Mouse (Mus musculus): ENCODE results near the gene Cby1. TPM values are rescaled to one million over a fixed set of nuclear protein-coding genes. Genes with fewer than 3 reads are reported as not detected.

The Cby1 gene
- polyA plus RNA-seq, 1 experiment = 32.3 TPM

DNA sequence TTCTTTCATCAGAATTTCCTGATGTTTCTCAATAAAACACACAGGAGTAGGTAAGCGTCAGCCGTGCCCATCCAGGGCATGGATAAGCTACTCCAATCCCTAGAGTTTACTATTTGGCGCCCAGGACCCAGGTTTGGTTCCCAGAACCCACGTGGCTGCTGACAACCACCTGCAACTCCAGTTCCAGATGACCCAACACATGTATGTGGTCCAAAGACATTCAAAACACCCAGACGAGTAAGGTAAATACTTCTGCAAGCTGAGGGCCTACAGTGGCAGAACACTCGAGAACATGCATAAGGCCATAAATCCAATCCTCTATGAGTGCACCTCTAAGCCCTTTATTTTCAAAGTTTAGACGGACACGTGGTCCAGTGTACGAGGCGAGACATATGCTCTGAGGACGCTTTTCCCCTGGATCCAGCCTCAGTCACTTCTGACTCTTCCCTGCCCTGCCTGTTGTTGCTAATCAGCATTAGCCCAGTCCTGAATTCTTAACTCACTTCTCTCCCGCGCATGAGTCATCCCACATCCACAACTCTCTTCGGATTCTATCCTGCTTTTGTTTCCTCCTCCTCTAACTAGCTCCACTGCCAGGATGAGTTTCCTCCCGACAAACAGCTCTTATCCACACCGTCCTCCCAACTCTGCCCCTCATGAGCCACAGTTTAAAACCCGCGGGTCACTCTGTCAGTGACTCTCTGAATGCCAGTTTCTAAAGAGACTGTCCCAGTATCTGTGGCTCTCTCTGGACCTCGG lies 24.9 kb downstream of the Cby1 start:
- Histone ChIP-seq H3K27me3 (ENCODE audit: control insufficient read depth, insufficient read depth, low read length) (no peaks in the 10 kb centered on the region), H3K27ac (ENCODE audit: insufficient read depth, low read length) (no peak overlapping the region), H3K4me3 (replicated peaks; ENCODE audit: insufficient read depth, low read depth, low read length) (peak overlapping the region; percentile 43), H3K4me1 (ENCODE audit: control insufficient read depth, insufficient read depth, low read length) (peaks cover 16% of the 10 kb centered on the region)
- WGBS = 23% methylated on average over 19 of the region's 19 CpGs
- no peak for TF ChIP-seq CTCF (IDR thresholded peaks at IDR 0.05; ENCODE audit: borderline replicate concordance, insufficient read depth, low read depth, low read length)
- no peak for TF ChIP-seq POLR2A (IDR thresholded peaks at IDR 0.05; ENCODE audit: borderline replicate concordance, insufficient read depth, low read length)
- DNase-seq = peak in 1 of 2 experiments; percentile 28

DNA sequence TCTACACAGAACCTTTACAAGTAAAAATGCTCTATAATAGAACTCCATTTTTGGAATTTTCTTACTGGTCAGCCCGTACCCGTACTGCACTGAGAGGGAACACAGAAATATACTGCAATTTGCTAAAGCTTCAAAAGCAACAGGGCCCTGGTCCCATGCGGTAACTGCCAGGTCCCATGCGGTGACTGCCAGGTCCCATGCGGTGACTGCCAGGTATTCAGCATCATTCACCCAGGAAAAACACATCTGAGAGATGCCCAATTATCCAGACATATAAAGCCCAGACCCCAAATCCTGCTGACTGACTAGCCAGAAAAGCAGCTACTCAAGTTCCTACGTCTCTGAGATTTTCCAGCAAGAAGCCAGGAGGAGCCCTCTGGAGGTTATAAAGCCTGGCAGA lies 25.6 kb downstream of the Cby1 start:
- Histone ChIP-seq H3K27ac (ENCODE audit: insufficient read depth, low read length) (no peak overlapping the region), H3K4me3 (replicated peaks; ENCODE audit: insufficient read depth, low read depth, low read length) (peak overlapping the region; percentile 67), H3K27me3 (ENCODE audit: control insufficient read depth, insufficient read depth, low read length) (no peaks in the 10 kb centered on the region), H3K4me1 (ENCODE audit: control insufficient read depth, insufficient read depth, low read length) (peaks cover 16% of the 10 kb centered on the region)
- DNase-seq = peak; percentile 57 to 61
- TF ChIP-seq POLR2A (IDR thresholded peaks at IDR 0.05; ENCODE audit: borderline replicate concordance, insufficient read depth, low read length) = no peak
- no peak for TF ChIP-seq CTCF (IDR thresholded peaks at IDR 0.05; ENCODE audit: borderline replicate concordance, insufficient read depth, low read depth, low read length)
- 9% methylated on average over 6 of the region's 6 CpGs for WGBS

DNA sequence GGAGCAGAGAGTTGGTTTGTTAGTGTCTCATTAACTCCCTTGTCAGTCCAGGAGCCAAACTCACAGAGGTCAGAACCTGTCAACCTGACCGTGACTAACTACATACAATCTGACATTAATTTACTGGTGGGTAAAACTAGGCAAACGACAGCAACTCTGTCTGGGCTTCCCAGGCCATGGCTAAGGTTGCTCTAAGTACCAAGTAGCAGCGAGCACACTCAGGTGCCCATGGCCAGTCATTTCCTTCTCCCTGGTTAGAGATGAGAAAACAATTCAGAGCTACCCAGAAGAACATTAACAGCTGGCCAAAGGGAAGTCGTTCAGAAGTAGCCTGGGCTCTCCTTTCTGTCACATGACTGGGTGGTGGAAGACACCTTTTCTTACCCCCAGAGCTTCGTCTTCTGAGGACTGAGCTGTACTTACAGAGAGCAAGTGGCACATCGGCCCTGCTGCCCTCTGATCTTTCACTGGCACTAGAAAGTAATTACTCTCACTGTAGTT lies 26.2 kb downstream of the Cby1 start:
- H3K4me1 ChIP-seq (ENCODE audit: control insufficient read depth, insufficient read depth, low read length) = peaks cover 14% of the 10 kb centered on the region
- TF ChIP-seq POLR2A (IDR thresholded peaks at IDR 0.05; ENCODE audit: borderline replicate concordance, insufficient read depth, low read length) (no peak), CTCF (IDR thresholded peaks at IDR 0.05; ENCODE audit: borderline replicate concordance, insufficient read depth, low read depth, low read length) (no peak)
- no peak for DNase-seq
- no peaks in the 10 kb centered on the region for H3K27me3 ChIP-seq (ENCODE audit: control insufficient read depth, insufficient read depth, low read length)
- WGBS = 10% methylated on average over 6 of the region's 6 CpGs
- no peak overlapping the region for H3K27ac ChIP-seq (ENCODE audit: insufficient read depth, low read length)
- H3K4me3 ChIP-seq (replicated peaks; ENCODE audit: insufficient read depth, low read depth, low read length) = peak overlapping the region; percentile 67

DNA sequence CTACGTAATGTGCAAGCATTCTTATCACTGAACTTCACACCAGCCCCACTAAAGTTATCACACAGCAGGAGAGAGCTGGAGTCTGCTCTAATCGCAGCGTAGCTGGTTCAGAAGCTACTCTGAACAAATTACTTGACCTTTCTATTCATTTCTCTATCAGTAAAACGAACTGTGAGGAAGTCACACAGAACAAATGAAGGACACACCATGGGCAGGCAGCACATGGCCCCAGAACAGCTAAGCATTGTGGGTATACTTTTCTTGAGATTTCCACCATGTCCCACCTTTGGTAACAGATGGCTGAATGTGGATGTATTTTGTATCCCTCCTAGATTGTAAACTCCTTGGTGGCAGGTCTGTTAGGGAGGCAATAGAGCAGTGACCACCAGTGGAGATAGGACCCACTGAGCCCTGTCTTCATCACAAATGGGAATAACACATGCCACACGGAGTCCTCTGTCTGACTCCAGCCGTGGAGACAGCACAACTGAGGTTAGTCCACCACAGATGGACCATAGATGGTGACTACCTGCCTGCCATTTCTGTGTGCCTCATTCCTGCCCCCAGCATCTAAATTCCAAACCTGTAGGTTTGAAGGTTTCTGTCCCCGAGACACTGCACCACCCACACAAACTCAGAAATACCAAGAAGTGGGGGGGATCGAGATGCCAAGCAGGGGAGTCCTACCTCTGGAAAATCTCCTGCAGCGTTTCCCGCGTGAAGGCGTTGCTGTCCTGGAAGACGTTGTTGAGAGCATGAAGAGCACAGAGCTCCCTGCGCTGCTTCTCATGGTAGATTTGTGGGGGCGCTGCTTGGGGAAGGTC lies 27.3 kb downstream of the Cby1 start:
- Histone ChIP-seq H3K27me3 (ENCODE audit: control insufficient read depth, insufficient read depth, low read length) (no peaks in the 10 kb centered on the region), H3K4me3 (replicated peaks; ENCODE audit: insufficient read depth, low read depth, low read length) (peak overlapping the region; percentile 67), H3K4me1 (ENCODE audit: control insufficient read depth, insufficient read depth, low read length) (peaks cover 10% of the 10 kb centered on the region), H3K27ac (ENCODE audit: insufficient read depth, low read length) (0 out of 2 replicates have a peak overlapping the region, but pooled peaks have one; percentile 4)
- 4% methylated on average over 15 of the region's 15 CpGs for WGBS
- no peak for TF ChIP-seq CTCF (IDR thresholded peaks at IDR 0.05; ENCODE audit: borderline replicate concordance, insufficient read depth, low read depth, low read length)
- no peak for TF ChIP-seq POLR2A (IDR thresholded peaks at IDR 0.05; ENCODE audit: borderline replicate concordance, insufficient read depth, low read length)
- DNase-seq = peak in 1 of 2 experiments; percentile 32

DNA sequence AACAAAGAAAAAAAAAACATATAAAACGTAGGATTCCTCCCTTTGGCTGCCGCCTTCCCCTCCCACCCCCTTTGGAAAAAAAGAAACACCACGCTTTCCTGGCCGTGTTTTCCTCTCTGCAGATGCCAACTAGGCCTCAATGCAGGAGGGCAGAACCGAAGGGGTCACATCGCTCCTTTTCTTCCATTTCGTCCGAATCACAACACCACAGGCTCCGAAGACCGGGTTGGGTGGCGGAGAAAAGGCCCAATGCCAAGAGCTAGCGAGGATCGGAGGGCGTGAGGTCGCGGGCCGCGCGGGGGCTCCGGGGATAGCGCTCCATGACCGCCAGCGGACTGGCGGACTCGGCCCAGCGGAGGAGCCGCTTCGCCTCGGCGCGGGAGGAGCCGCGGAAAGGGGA lies 28.2 kb downstream of the Cby1 start:
- 0% methylated on average over 32 of the region's 33 CpGs for WGBS
- peaks cover 6% of the 10 kb centered on the region; the same call in 1 of the 2 replicates for H3K4me1 ChIP-seq (ENCODE audit: control insufficient read depth, insufficient read depth, low read length)

DNA sequence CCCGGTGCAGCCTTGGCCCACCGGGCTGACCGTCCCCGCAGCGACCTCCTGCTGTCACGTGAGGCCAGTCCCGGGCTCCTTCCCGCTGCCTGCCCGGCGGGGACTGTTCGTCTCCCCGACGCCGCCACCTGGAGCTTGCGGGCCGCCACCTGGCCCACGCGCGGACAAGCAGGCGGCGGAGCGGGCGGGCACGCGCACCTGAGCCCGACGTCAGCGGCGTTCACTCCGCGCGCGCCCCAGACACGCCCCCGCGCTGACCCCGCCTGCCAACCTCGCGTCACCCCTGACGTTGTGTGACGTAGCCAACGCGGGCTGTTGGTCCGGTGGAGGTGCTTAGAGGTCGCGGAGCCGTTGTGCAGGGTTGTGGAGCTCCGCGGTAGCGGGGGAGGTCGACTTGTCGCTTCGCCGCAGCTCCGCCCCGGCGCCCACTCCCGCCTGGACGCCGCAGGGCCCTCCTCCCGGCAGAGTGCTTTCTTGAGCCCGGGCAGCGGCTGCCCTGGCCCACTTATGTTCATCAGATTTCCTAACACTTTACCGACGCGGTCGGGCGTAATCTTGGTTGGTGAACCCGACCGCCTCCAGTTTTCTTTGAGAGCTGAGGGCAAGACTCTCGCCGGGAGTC lies 28.8 kb downstream of the Cby1 start, which contains the start of gene Josd1:
Josd1 (minus strand) TSS at position 274 of the 622 bp plus-strand sequence.
- Histone ChIP-seq H3K27me3 (ENCODE audit: control insufficient read depth, insufficient read depth, low read length) (no peaks in the 10 kb centered on the region), H3K4me1 (ENCODE audit: control insufficient read depth, insufficient read depth, low read length) (peaks cover 6% of the 10 kb centered on the region; the same call in 1 of the 2 replicates)
- WGBS = under 1% methylated on average over 59 of the region's 72 CpGs

More for the DNA sequence above, 28.2 kb downstream of the Cby1 start:
- Histone ChIP-seq H3K27me3 (ENCODE audit: control insufficient read depth, insufficient read depth, low read length) (no peaks in the 10 kb centered on the region), H3K4me3 (replicated peaks; ENCODE audit: insufficient read depth, low read depth, low read length) (peak overlapping the region; percentile 87), H3K27ac (ENCODE audit: insufficient read depth, low read length) (peak overlapping the region; percentile 89)
- TF ChIP-seq CTCF (IDR thresholded peaks at IDR 0.05; ENCODE audit: borderline replicate concordance, insufficient read depth, low read depth, low read length) = no peak
- DNase-seq = no peak

DNA sequence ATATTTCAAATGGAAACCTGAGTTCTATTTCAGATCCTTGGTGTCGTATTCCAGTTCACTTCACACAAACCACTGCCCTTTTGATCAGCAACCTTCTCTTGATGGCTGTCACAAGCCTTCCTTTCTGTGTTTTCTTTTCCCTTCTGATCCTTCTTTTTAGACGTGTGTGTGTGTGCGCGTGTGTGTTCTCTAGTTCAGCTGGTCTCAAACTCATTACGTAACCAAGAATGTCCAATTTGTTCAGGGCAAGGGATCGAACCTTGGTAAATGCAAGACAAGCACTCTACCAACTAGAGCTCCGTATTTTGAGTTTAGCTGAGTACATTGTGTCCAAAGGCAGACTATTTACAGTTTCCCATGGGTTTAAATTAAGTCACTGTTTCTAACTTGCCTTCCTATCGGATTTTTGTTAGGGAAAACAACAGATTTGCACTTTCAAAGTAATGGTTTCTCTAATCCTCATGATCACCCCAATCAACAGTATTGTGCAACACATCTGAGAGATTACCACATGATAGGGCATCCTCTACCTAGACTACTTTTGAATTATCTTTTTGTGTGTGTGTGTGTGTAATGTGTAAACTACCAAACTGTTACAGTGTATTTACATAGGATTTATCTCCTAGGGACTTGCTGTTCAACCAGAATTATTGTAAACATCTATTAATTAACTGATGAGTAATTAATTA lies 29.4 kb downstream of the Cby1 start:
- no peak for DNase-seq
- WGBS = 7% methylated on average over 8 of the region's 8 CpGs
- H3K27me3 ChIP-seq (ENCODE audit: control insufficient read depth, insufficient read depth, low read length) = no peaks in the 10 kb centered on the region
- TF ChIP-seq POLR2A (IDR thresholded peaks at IDR 0.05; ENCODE audit: borderline replicate concordance, insufficient read depth, low read length) = no peak
- peaks cover 4% of the 10 kb centered on the region; the same call in 1 of the 2 replicates for H3K4me1 ChIP-seq (ENCODE audit: control insufficient read depth, insufficient read depth, low read length)
- H3K4me3 ChIP-seq (replicated peaks; ENCODE audit: insufficient read depth, low read depth, low read length) = peak overlapping the region; percentile 87
- peak overlapping the region; percentile 95; the same call in 1 of the 2 replicates for H3K27ac ChIP-seq (ENCODE audit: insufficient read depth, low read length)

More for the DNA sequence above, 28.8 kb downstream of the Cby1 start, which contains the start of gene Josd1:
- TF ChIP-seq CTCF (IDR thresholded peaks at IDR 0.05; ENCODE audit: borderline replicate concordance, insufficient read depth, low read depth, low read length) = no peak
- peak; percentile 97 for TF ChIP-seq POLR2A (IDR thresholded peaks at IDR 0.05; ENCODE audit: borderline replicate concordance, insufficient read depth, low read length)
- peak; percentile 98 to 99 for DNase-seq
- Histone ChIP-seq H3K4me3 (replicated peaks; ENCODE audit: insufficient read depth, low read depth, low read length) (peak within 1 kb of the TSS; percentile 87), H3K27ac (ENCODE audit: insufficient read depth, low read length) (peak within 1 kb of the TSS; percentile 95)
